Mouse (Mus musculus) ZHBTc4 (cell line): Measurements from ENCODE around the gene Polr3e.
A peak's percentile ranks its signal among the peaks of the same experiment; 100 is the strongest.

Experiments
- DNase-seq: peaks from one replicate; pipeline ENCODE4 v3.0.0-alpha.2; 2011; ENCODE audit warnings: low read depth, low spot score

Gene Polr3e

GRCm38 (mm10) chr7:120977063-120977462 lies 59.5 kb downstream of the Polr3e start:
- no peak for DNase-seq

DNA sequence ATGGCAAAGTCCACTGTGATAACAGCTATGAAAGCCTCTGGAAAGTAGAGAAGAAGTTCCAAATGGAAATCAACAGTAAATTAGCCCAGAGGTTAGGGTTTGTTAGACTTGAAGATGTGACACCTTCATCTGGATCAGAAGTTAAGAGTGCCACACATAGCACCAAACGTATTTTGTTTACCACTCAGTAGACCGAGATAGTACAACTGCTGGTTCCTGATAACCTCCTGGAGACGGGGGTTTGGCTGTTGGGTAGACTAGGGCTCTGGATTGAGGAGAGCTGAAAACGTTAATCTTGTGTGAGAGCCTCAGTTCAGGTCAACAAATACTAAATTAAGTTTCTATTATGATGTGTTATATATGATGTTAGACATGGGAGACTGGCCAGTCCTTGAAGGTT lies 62.5 kb downstream of the Polr3e start:
- DNase-seq = no peak

- DNase-seq = peak; percentile 85
Measured at GRCm38 (mm10) chr7:120980931-120981924, 63.7 kb downstream of the Polr3e start.

- peak; percentile 98 for DNase-seq
Measured at GRCm38 (mm10) chr7:120982200-120982841, 64.8 kb downstream of the Polr3e start, which contains the start of the genes Cdr2 and Mfsd13b. TSS of gene Cdr2 (minus strand) at chr7:120982312. TSS of gene Mfsd13b (plus strand) at chr7:120982509.

- DNase-seq = no peak
Measured at GRCm38 (mm10) chr7:120982968-120983367, 65.4 kb downstream of the Polr3e start.

GRCm38 (mm10) chr7:120991191-120991590 lies 73.6 kb downstream of the Polr3e start:
- no peak for DNase-seq
